Mouse (Mus musculus): Measurements from ENCODE around the gene Snapc2. TPM values are rescaled to one million over a fixed set of nuclear protein-coding genes. Genes with fewer than 3 reads are reported as not detected.

Gene Snapc2
- polyA plus RNA-seq, 1 experiment from 2014 or later = 60.2 TPM

Other genes with a start within 250 kb of the Snapc2 start
- not detected in 2 replicates for gene Cd209f, start 147.2 kb upstream of the Snapc2 start, polyA plus RNA-seq (2016; fragmentation: Nextera tagmentation; extraction: Ambion mirVana)
- 0.10 TPM in 1 of 2 replicates, not detected in the other for gene Cd209g, start 119.0 kb upstream of the Snapc2 start, polyA plus RNA-seq (2016; fragmentation: Nextera tagmentation; extraction: Ambion mirVana)
- gene Evi5l, start 86.5 kb upstream of the Snapc2 start, polyA plus RNA-seq (2016; fragmentation: Nextera tagmentation; extraction: Ambion mirVana) = 16.1 and 18.8 TPM in 2 replicates
- 0.55 and 1.5 TPM in 2 replicates for gene Prr36, start 35.6 kb upstream of the Snapc2 start, polyA plus RNA-seq (2016; fragmentation: Nextera tagmentation; extraction: Ambion mirVana)
- 0.19 and 0.20 TPM in 2 replicates for gene Lrrc8e, start 26.3 kb upstream of the Snapc2 start, polyA plus RNA-seq (2016; fragmentation: Nextera tagmentation; extraction: Ambion mirVana)
- 27.5 and 30.0 TPM in 2 replicates for gene Map2k7, start 14.3 kb upstream of the Snapc2 start, polyA plus RNA-seq (2016; fragmentation: Nextera tagmentation; extraction: Ambion mirVana)
- 0.59 TPM in 1 of 2 replicates, not detected in the other for gene Gm49320, start 14.2 kb upstream of the Snapc2 start, polyA plus RNA-seq (2016; fragmentation: Nextera tagmentation; extraction: Ambion mirVana)
- gene Tgfbr3l, start 4.9 kb upstream of the Snapc2 start, polyA plus RNA-seq (2016; fragmentation: Nextera tagmentation; extraction: Ambion mirVana) = 2.4 and 2.5 TPM in 2 replicates
- gene Ctxn1, start 6.2 kb downstream of the Snapc2 start, polyA plus RNA-seq (2016; fragmentation: Nextera tagmentation; extraction: Ambion mirVana) = 33.2 and 59.1 TPM in 2 replicates
- 70.2 and 72.0 TPM in 2 replicates for gene Timm44, start 22.8 kb downstream of the Snapc2 start, polyA plus RNA-seq (2016; fragmentation: Nextera tagmentation; extraction: Ambion mirVana)
- gene Ccl25, start 72.1 kb downstream of the Snapc2 start, polyA plus RNA-seq (2016; fragmentation: Nextera tagmentation; extraction: Ambion mirVana) = 15.8 and 16.5 TPM in 2 replicates
- gene Elavl1, start 72.3 kb downstream of the Snapc2 start, polyA plus RNA-seq (2016; fragmentation: Nextera tagmentation; extraction: Ambion mirVana) = 229 and 261 TPM in 2 replicates
- 21.7 and 31.2 TPM in 2 replicates for gene Cers4, start 239.9 kb downstream of the Snapc2 start, polyA plus RNA-seq (2016; fragmentation: Nextera tagmentation; extraction: Ambion mirVana)

All from heart, embryonic 10.5 days (tissue).